Mouse (Mus musculus) adrenal gland, adult 18-20 months (tissue): ENCODE results near the gene Myoc. TPM values are rescaled to one million over a fixed set of nuclear protein-coding genes. Genes with fewer than 3 reads are reported as not detected.
A peak's percentile ranks its signal among the peaks of the same experiment; 100 is the strongest.

Experiments used
- DNase-seq, 2 experiments: peaks; one replicate each; pipeline ENCODE4 v3.0.0; 2021 to 2022; ENCODE audit warnings: low spot score in 2 of 2
- microRNA-seq, 2 experiments: library from miRNA; unstranded; fragments of <30 nt; microRNA quantifications; one replicate each; pipeline ENCODE4 v1.2.0; 2021; ENCODE audit warnings: borderline number of aligned reads in 2 of 2
- total RNA-seq, 2 experiments: library from RNA; stranded (reverse); gene quantifications; 1 replicate in 1 of 2; 2 replicates in 1 of 2; pipeline ENCODE4 v1.2.3; 2021

Myoc gene
- total RNA-seq, 2 experiments from 2014 or later = 2.8 to 3.3 TPM

- DNase-seq = no peak
Observed at GRCm38 (mm10) chr1:162646083-162646686, 7.2 kb downstream of the Myoc start.

GRCm38 (mm10) chr1:162648416-162648815 is 9.5 kb downstream of the Myoc start:
- no peak for DNase-seq

GRCm38 (mm10) chr1:162658119-162658518 is 19.2 kb downstream of the Myoc start, which contains the start of gene Myocos:
Gene Myocos, minus strand, starts transcription at chr1:162658219.
- DNase-seq = no peak

GRCm38 (mm10) chr1:162660276-162660860 is 21.4 kb downstream of the Myoc start:
- no peak for DNase-seq

GRCm38 (mm10) chr1:162664826-162665475 is 26.0 kb downstream of the Myoc start:
- DNase-seq = peak; percentile 50 to 57

- DNase-seq = no peak
Observed at GRCm38 (mm10) chr1:162665486-162666174, 26.7 kb downstream of the Myoc start.

- no peak for DNase-seq
Observed at GRCm38 (mm10) chr1:162693721-162694120, 54.8 kb downstream of the Myoc start.

- no peak for DNase-seq
Observed at GRCm38 (mm10) chr1:162697866-162698265, 58.9 kb downstream of the Myoc start.

Small RNA genes lying within 50 kb of the gene (microRNA-seq; reads per million reads assigned to microRNA genes)
- gene Gm27616 = 0 to 0.47 reads per million in 2 experiments

Other genes starting within 250 kb of the Myoc start
- 10 to 100 TPM in 1 of 2 experiments, 1 to 10 TPM in 1; 8.6 to 15.4 TPM for gene Dnm3, start 161.1 kb upstream of the Myoc start, total RNA-seq
- gene Mettl13, start 90.6 kb upstream of the Myoc start, total RNA-seq = 10 to 100 TPM; 18.5 to 21.4 TPM
- gene Vamp4, start 68.6 kb upstream of the Myoc start, total RNA-seq = 10 to 100 TPM; 38.4 to 40.7 TPM
- gene Myocos, start 19.1 kb downstream of the Myoc start, total RNA-seq = not detected
- 100 to 1,000 TPM; 117 to 194 TPM for gene Prrc2c, start 101.4 kb downstream of the Myoc start, total RNA-seq
- gene Fmo4, start 174.8 kb downstream of the Myoc start, total RNA-seq = 1 to 10 TPM; 1.9 to 2.3 TPM
- 100 to 1,000 TPM; 283 to 539 TPM for gene Fmo1, start 227.5 kb downstream of the Myoc start, total RNA-seq